Mouse (Mus musculus) intestine, embryonic 15.5 days (tissue): ENCODE measurements around the gene Jtb. TPM values are rescaled to one million over a fixed set of nuclear protein-coding genes. Genes with fewer than 3 reads are reported as not detected.
A peak's percentile ranks its signal among the peaks of the same experiment; 100 is the strongest.

Source experiments
- ATAC-seq: fragments of 200-750 bp; cut with Nextera tagmentation; 2 replicates; pipeline ENCODE4 v1.8.0; 2017; ENCODE audit warnings: moderate TSS enrichment, moderate library complexity
- H3K27ac ChIP-seq: fragments of 300-500 bp; sonication (generic); 2 replicates; pipeline ENCODE4 v1.5.1; 2015; ENCODE audit warnings: mild to moderate bottlenecking, inconsistent platforms
- H3K27me3 ChIP-seq: fragments of 300-500 bp; sonication (generic); replicated peaks from 2 replicates; pipeline ENCODE4 v1.6.1; 2015; ENCODE audit warnings: inconsistent platforms
- H3K36me3 ChIP-seq: fragments of 300-500 bp; sonication (generic); 2 replicates; pipeline ENCODE4 v1.6.1; 2015; ENCODE audit warnings: inconsistent platforms
- H3K4me1 ChIP-seq: fragments of 300-500 bp; sonication (generic); replicated peaks from 2 replicates; pipeline ENCODE4 v1.6.1; 2015; ENCODE audit warnings: inconsistent platforms
- H3K4me2 ChIP-seq: fragments of 300-500 bp; sonication (generic); replicated peaks from 2 replicates; pipeline ENCODE4 v1.6.1; 2015; ENCODE audit warnings: mild to moderate bottlenecking, inconsistent platforms
- H3K4me3 ChIP-seq: fragments of 300-500 bp; sonication (generic); replicated peaks from 2 replicates; pipeline ENCODE4 v1.5.1; 2015; ENCODE audit warnings: inconsistent platforms
- H3K9ac ChIP-seq: fragments of 300-500 bp; sonication (generic); 2 replicates; pipeline ENCODE4 v1.6.1; 2015; ENCODE audit warnings: inconsistent platforms
- H3K9me3 ChIP-seq: fragments of 300-500 bp; sonication (generic); 2 replicates; pipeline ENCODE4 v1.6.1; 2016; ENCODE audit warnings: inconsistent platforms
- WGBS: fragments of 180-500 bp; shearing (Covaris S2); methylation state at CpG from one replicate; pipeline ENCODE4 v1.1.7; 2015; 5-methylcytosine and 5-hydroxymethylcytosine counted together
- polyA plus RNA-seq: library from polyadenylated mRNA; unstranded; fragments of >200 nt; fragmentation: Nextera tagmentation; extraction: Ambion mirVana; gene quantifications from 2 replicates; pipeline ENCODE4 v1.2.1, GENCODE M21; 2015

The Jtb gene
- 111 and 113 TPM in 2 replicates for polyA plus RNA-seq

DNA sequence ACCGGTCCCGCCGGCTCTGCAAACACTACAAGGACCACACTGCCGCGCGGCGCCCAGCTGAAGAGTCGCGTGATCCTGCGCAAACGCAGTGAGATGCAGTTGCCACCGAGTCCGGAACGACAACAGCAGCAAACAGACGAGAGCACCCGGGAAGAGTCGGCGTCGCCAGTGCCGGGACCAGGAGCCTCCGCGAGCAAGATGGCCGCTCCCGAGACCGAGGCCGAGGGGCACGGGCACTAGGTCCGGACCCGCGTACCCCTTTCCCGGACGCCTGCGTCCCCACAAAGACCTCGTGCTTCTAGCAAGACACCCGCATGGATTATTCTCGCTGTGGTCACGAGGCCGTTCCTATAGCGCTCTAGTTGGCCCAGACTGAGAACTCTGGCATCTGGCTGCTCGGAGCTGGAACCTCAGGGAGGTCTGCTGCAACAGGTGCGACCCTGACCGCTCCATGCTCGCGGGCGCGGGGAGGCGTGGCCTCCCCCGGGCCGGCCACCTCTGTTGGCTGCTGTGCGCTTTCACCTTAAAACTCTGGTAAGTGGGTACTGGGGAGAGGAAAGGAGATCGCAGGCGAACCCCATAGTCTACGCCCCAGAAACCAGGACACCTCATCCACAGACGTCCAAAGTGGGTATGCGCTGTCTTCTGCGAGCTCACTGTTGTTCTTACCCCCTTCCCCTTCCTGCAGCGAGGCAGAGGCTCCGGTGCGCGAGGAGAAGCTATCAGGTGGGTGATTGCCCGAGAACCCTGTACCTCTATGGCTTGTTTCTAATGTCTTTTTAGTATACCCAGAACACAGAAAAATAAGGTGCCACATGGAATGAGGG is at the start of gene Jtb:
Gene Jtb, plus strand, starts transcription at position 91 of the 827 bp plus-strand sequence.
- peak within 1 kb of the TSS; percentile 84 for H3K9ac ChIP-seq
- peak; percentile 99 for ATAC-seq

GRCm38 (mm10) chr3:90183581-90183980 is 47.8 kb upstream of the Jtb start:
- WGBS: 70% methylated on average over 3 of the region's 3 CpGs
- H3K4me3 ChIP-seq: no peak overlapping the region

More for the DNA sequence above, at the start of gene Jtb:
- H3K4me2 ChIP-seq: peak within 1 kb of the TSS; percentile 76
- H3K27me3 ChIP-seq: no peaks in the 10 kb centered on the region
- H3K9me3 ChIP-seq: no peaks in the 10 kb centered on the region
- H3K4me3 ChIP-seq: peak within 1 kb of the TSS; percentile 75
- peaks cover 2% of the 10 kb centered on the region; the same call in 1 of the 2 replicates for H3K4me1 ChIP-seq
- under 1% methylated on average over 61 of the region's 61 CpGs for WGBS
- peaks cover 15% of the 10 kb centered on the region for H3K36me3 ChIP-seq
- peak within 1 kb of the TSS; percentile 88 for H3K27ac ChIP-seq

GRCm38 (mm10) chr3:90190859-90191510 is 40.4 kb upstream of the Jtb start:
- Histone ChIP-seq H3K27me3 (no peaks in the 10 kb centered on the region), H3K4me1 (no peaks in the 10 kb centered on the region), H3K36me3 (no peaks in the 10 kb centered on the region), H3K4me2 (no peak overlapping the region), H3K9me3 (no peaks in the 10 kb centered on the region), H3K4me3 (no peak overlapping the region), H3K27ac (peak overlapping the region; percentile 24; the same call in 1 of the 2 replicates), H3K9ac (no peak overlapping the region)
- ATAC-seq: peak; percentile 88
- 58% methylated on average over 11 of the region's 11 CpGs for WGBS

More at GRCm38 (mm10) chr3:90183581-90183980, 47.8 kb upstream of the Jtb start:
- Histone ChIP-seq H3K4me1 (no peaks in the 10 kb centered on the region), H3K27ac (no peak overlapping the region), H3K9me3 (no peaks in the 10 kb centered on the region), H3K4me2 (no peak overlapping the region), H3K9ac (no peak overlapping the region), H3K27me3 (no peaks in the 10 kb centered on the region), H3K36me3 (no peaks in the 10 kb centered on the region)
- ATAC-seq: no peak

- no peak for ATAC-seq
- no peaks in the 10 kb centered on the region for H3K4me1 ChIP-seq
- 54% methylated on average over 4 of the region's 4 CpGs for WGBS
- H3K4me2 ChIP-seq: no peak overlapping the region
- no peak overlapping the region for H3K27ac ChIP-seq
- H3K9ac ChIP-seq: no peak overlapping the region
- H3K9me3 ChIP-seq: no peaks in the 10 kb centered on the region
- H3K4me3 ChIP-seq: no peak overlapping the region
- no peaks in the 10 kb centered on the region for H3K27me3 ChIP-seq
- no peaks in the 10 kb centered on the region for H3K36me3 ChIP-seq
Measured at GRCm38 (mm10) chr3:90194759-90195158, 36.6 kb upstream of the Jtb start.

DNA sequence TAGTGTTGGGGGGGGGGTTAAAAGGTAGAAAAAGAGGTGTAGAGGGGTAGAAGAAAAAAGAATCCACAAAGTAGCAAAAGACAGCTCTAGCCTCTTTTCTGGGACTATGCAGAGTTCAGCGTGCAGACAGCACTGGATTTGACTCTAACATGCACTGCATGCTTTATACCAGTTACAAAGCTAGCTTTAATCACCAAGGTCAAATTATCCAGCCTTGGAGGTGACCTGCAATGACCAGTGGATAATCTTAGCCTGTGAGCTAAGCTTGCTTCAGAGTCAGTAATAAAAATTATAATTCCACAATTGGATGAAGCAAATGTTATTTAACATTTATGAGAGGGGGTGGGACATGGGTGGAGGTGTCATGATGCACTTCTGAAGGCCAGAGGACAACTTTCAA is 35.8 kb upstream of the Jtb start:
- 73% methylated on average over 1 of the region's 1 CpGs for WGBS
- ATAC-seq: no peak
- Histone ChIP-seq H3K4me3 (no peak overlapping the region), H3K9ac (no peak overlapping the region), H3K4me1 (no peaks in the 10 kb centered on the region), H3K27me3 (no peaks in the 10 kb centered on the region), H3K36me3 (no peaks in the 10 kb centered on the region), H3K4me2 (no peak overlapping the region), H3K27ac (no peak overlapping the region), H3K9me3 (no peaks in the 10 kb centered on the region)

GRCm38 (mm10) chr3:90197548-90197947 is 33.8 kb upstream of the Jtb start:
- ATAC-seq: no peak
- no peak overlapping the region for H3K4me2 ChIP-seq
- H3K9ac ChIP-seq: no peak overlapping the region
- H3K4me3 ChIP-seq: no peak overlapping the region
- H3K27me3 ChIP-seq: no peaks in the 10 kb centered on the region
- H3K27ac ChIP-seq: no peak overlapping the region
- no peaks in the 10 kb centered on the region for H3K36me3 ChIP-seq
- H3K4me1 ChIP-seq: no peaks in the 10 kb centered on the region
- H3K9me3 ChIP-seq: no peaks in the 10 kb centered on the region
- 79% methylated on average over 1 of the region's 1 CpGs for WGBS

GRCm38 (mm10) chr3:90202884-90203283 is 28.5 kb upstream of the Jtb start:
- Histone ChIP-seq H3K4me3 (no peak overlapping the region), H3K27ac (no peak overlapping the region), H3K9ac (no peak overlapping the region), H3K36me3 (no peaks in the 10 kb centered on the region), H3K9me3 (no peaks in the 10 kb centered on the region), H3K4me2 (no peak overlapping the region), H3K4me1 (no peaks in the 10 kb centered on the region), H3K27me3 (no peaks in the 10 kb centered on the region)
- WGBS: 43% methylated on average over 1 of the region's 1 CpGs
- ATAC-seq: no peak

DNA sequence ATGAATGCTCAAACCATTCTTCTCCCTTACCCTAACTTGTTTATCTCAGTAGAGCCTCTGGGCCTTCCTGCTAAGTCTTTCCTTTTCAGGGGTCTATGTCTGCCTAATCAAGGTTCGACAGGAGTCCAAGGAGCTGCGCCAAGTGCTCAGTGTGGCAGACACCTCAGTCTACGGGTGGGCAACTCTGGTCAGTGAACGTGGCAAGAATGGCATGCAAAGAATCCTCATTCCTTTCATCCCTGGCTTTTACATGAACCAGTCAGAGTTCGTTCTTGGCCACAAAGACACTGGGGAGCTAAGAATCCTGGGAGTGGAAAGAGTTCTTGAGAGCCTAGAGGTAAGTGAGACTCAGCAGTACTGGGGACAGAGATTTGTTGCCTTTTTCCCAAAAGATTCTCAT is 27.8 kb upstream of the Jtb start:
- 62% methylated on average over 5 of the region's 5 CpGs for WGBS
- H3K27ac ChIP-seq: no peak overlapping the region
- H3K27me3 ChIP-seq: no peaks in the 10 kb centered on the region
- H3K36me3 ChIP-seq: peaks cover 4% of the 10 kb centered on the region; the same call in 1 of the 2 replicates
- no peak overlapping the region for H3K9ac ChIP-seq
- H3K9me3 ChIP-seq: no peaks in the 10 kb centered on the region
- ATAC-seq: no peak
- H3K4me2 ChIP-seq: no peak overlapping the region
- no peaks in the 10 kb centered on the region for H3K4me1 ChIP-seq
- no peak overlapping the region for H3K4me3 ChIP-seq

- no peaks in the 10 kb centered on the region for H3K27me3 ChIP-seq
- no peaks in the 10 kb centered on the region for H3K4me1 ChIP-seq
- no peak overlapping the region for H3K4me3 ChIP-seq
- no peak overlapping the region for H3K27ac ChIP-seq
- 95% methylated on average over 2 of the region's 2 CpGs for WGBS
- ATAC-seq: no peak
- H3K4me2 ChIP-seq: no peak overlapping the region
- no peak overlapping the region for H3K9ac ChIP-seq
- peaks cover 9% of the 10 kb centered on the region; the same call in 1 of the 2 replicates for H3K36me3 ChIP-seq
- H3K9me3 ChIP-seq: no peaks in the 10 kb centered on the region
Measured at GRCm38 (mm10) chr3:90204582-90204981, 26.8 kb upstream of the Jtb start.

DNA sequence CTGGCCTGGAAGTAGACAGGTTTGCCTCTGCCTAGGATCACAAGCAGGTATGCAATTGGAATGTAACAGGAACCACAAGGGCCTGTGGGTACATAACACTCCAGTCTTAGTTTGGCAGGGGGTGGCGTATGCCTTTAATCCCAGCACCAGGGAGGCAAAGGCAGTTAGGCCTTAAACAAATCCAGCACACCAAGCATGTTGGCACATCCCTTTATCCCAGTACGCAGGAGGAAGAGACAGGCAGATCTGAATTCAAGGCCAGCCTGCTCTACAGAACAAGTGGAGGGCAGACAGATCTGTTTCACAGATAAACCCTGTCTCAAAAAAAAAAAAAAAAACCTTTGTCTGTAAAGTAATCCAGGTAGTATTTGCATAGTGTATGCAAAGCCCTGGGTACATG is 22.7 kb upstream of the Jtb start:
- Histone ChIP-seq H3K9me3 (no peaks in the 10 kb centered on the region), H3K9ac (no peak overlapping the region), H3K27ac (no peak overlapping the region), H3K36me3 (peaks cover 21% of the 10 kb centered on the region), H3K27me3 (no peaks in the 10 kb centered on the region), H3K4me2 (no peak overlapping the region), H3K4me1 (peaks cover 20% of the 10 kb centered on the region), H3K4me3 (no peak overlapping the region)
- 81% methylated on average over 2 of the region's 2 CpGs for WGBS
- no peak for ATAC-seq

GRCm38 (mm10) chr3:90209908-90210566 is 21.4 kb upstream of the Jtb start:
- Histone ChIP-seq H3K4me2 (no peak overlapping the region), H3K4me1 (peaks cover 20% of the 10 kb centered on the region), H3K27me3 (no peaks in the 10 kb centered on the region), H3K4me3 (no peak overlapping the region), H3K36me3 (peaks cover 21% of the 10 kb centered on the region), H3K9me3 (no peaks in the 10 kb centered on the region), H3K9ac (no peak overlapping the region), H3K27ac (no peak overlapping the region)
- 93% methylated on average over 5 of the region's 5 CpGs for WGBS
- ATAC-seq: no peak
